Mouse (Mus musculus): ENCODE data around the gene Rffl. TPM values are rescaled to one million over a fixed set of nuclear protein-coding genes. Genes with fewer than 3 reads are reported as not detected.

Gene Rffl
- polyA plus RNA-seq, 2 experiments = 8.3 to 11.3 TPM

GRCm38 (mm10) chr11:82807370-82807769 is 63.6 kb downstream of the Rffl start:
- Histone ChIP-seq H3K4me3 (replicated peaks; ENCODE audit: low read length) (no peak overlapping the region), H3K9me3 (ENCODE audit: control insufficient read depth, low read length) (no peaks in the 10 kb centered on the region), H3K27ac (replicated peaks; ENCODE audit: low read depth, low read length) (no peak overlapping the region), H3K9ac (ENCODE audit: low read depth, low read length, severe bottlenecking) (no peak overlapping the region), H3K27me3 (ENCODE audit: control insufficient read depth, insufficient read depth, low read length) (no peaks in the 10 kb centered on the region), H3K4me1 (ENCODE audit: control insufficient read depth, insufficient read depth, low read length) (no peaks in the 10 kb centered on the region), H3K4me2 (replicated peaks; ENCODE audit: low read depth, low read length, severe bottlenecking) (no peak overlapping the region), H3K36me3 (ENCODE audit: control insufficient read depth, insufficient read depth, low read length) (peaks cover 27% of the 10 kb centered on the region)
- DNase-seq (ENCODE audit: low spot score) (no peak), ATAC-seq (ENCODE audit: low FRiP score, low read depth) (no peak)
- 78% methylated on average over 3 of the region's 3 CpGs for WGBS
- no peak for TF ChIP-seq POLR2A (IDR thresholded peaks at IDR 0.05; ENCODE audit: borderline replicate concordance, extremely low read depth, insufficient read depth, insufficient read length)

DNA sequence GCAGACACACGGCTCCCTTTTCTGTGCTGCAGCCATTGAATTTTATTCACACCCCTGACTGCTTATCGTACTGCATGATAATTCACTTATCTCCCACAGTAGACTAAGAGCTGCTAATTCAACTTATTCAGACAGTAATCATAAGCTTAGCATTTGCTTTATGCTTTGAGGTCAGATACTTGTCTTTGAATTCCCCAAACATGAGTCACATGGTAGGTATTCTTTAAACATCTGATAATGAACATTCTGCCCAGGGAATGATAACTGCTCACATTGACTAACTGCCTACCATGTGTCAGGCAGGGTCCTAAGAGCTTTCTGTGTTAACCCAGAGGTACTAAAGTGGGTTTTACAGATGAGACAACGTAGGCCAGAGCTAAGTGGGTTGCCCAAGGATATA is 64.4 kb downstream of the Rffl start:
- no peak for TF ChIP-seq POLR2A (IDR thresholded peaks at IDR 0.05; ENCODE audit: borderline replicate concordance, extremely low read depth, insufficient read depth, insufficient read length)
- H3K9me3 ChIP-seq (ENCODE audit: control insufficient read depth, low read length) = no peaks in the 10 kb centered on the region
- ATAC-seq (ENCODE audit: low FRiP score, low read depth) (no peak), DNase-seq (ENCODE audit: low spot score) (no peak)
- H3K27ac ChIP-seq (replicated peaks; ENCODE audit: low read depth, low read length) = no peak overlapping the region
- H3K4me3 ChIP-seq (replicated peaks; ENCODE audit: low read length) = no peak overlapping the region
- no peak overlapping the region for H3K4me2 ChIP-seq (replicated peaks; ENCODE audit: low read depth, low read length, severe bottlenecking)
- peaks cover 34% of the 10 kb centered on the region for H3K36me3 ChIP-seq (ENCODE audit: control insufficient read depth, insufficient read depth, low read length)
- no peak overlapping the region for H3K9ac ChIP-seq (ENCODE audit: low read depth, low read length, severe bottlenecking)
- H3K27me3 ChIP-seq (ENCODE audit: control insufficient read depth, insufficient read depth, low read length) = no peaks in the 10 kb centered on the region
- WGBS = 81% methylated on average over 3 of the region's 3 CpGs
- H3K4me1 ChIP-seq (ENCODE audit: control insufficient read depth, insufficient read depth, low read length) = no peaks in the 10 kb centered on the region

GRCm38 (mm10) chr11:82783453-82783852 is 87.6 kb downstream of the Rffl start:
- WGBS = 94% methylated on average over 11 of the region's 11 CpGs
- peaks cover 12% of the 10 kb centered on the region for H3K4me1 ChIP-seq (ENCODE audit: control insufficient read depth, insufficient read depth, low read length)
- TF ChIP-seq POLR2A (IDR thresholded peaks at IDR 0.05; ENCODE audit: borderline replicate concordance, extremely low read depth, insufficient read depth, insufficient read length) = no peak
- H3K4me2 ChIP-seq (replicated peaks; ENCODE audit: low read depth, low read length, severe bottlenecking) = no peak overlapping the region
- peaks cover 45% of the 10 kb centered on the region for H3K36me3 ChIP-seq (ENCODE audit: control insufficient read depth, insufficient read depth, low read length)
- no peaks in the 10 kb centered on the region for H3K27me3 ChIP-seq (ENCODE audit: control insufficient read depth, insufficient read depth, low read length)
- DNase-seq (ENCODE audit: low spot score) = no peak
- H3K27ac ChIP-seq (replicated peaks; ENCODE audit: low read depth, low read length) = no peak overlapping the region
- no peak overlapping the region for H3K4me3 ChIP-seq (replicated peaks; ENCODE audit: low read length)
- H3K9ac ChIP-seq (ENCODE audit: low read depth, low read length, severe bottlenecking) = no peak overlapping the region
- ATAC-seq (ENCODE audit: low FRiP score, low read depth) = no peak
- no peaks in the 10 kb centered on the region for H3K9me3 ChIP-seq (ENCODE audit: control insufficient read depth, low read length)

- 41% methylated on average over 6 of the region's 6 CpGs for WGBS
- no peak for ATAC-seq (ENCODE audit: low FRiP score, low read depth)
- Histone ChIP-seq H3K4me2 (replicated peaks; ENCODE audit: low read depth, low read length, severe bottlenecking) (peak overlapping the region; percentile 65), H3K27ac (replicated peaks; ENCODE audit: low read depth, low read length) (peak overlapping the region; percentile 96; the same call in 1 of the 2 replicates), H3K9me3 (ENCODE audit: control insufficient read depth, low read length) (no peaks in the 10 kb centered on the region), H3K27me3 (ENCODE audit: control insufficient read depth, insufficient read depth, low read length) (no peaks in the 10 kb centered on the region), H3K4me3 (replicated peaks; ENCODE audit: low read length) (peak overlapping the region; percentile 84), H3K9ac (ENCODE audit: low read depth, low read length, severe bottlenecking) (peak overlapping the region; percentile 94), H3K36me3 (ENCODE audit: control insufficient read depth, insufficient read depth, low read length) (peaks cover 33% of the 10 kb centered on the region), H3K4me1 (ENCODE audit: control insufficient read depth, insufficient read depth, low read length) (peaks cover 12% of the 10 kb centered on the region)
- DNase-seq (ENCODE audit: low spot score) = no peak
- no peak for TF ChIP-seq POLR2A (IDR thresholded peaks at IDR 0.05; ENCODE audit: borderline replicate concordance, extremely low read depth, insufficient read depth, insufficient read length)
Measured at GRCm38 (mm10) chr11:82782197-82782596, 88.8 kb downstream of the Rffl start.

DNA sequence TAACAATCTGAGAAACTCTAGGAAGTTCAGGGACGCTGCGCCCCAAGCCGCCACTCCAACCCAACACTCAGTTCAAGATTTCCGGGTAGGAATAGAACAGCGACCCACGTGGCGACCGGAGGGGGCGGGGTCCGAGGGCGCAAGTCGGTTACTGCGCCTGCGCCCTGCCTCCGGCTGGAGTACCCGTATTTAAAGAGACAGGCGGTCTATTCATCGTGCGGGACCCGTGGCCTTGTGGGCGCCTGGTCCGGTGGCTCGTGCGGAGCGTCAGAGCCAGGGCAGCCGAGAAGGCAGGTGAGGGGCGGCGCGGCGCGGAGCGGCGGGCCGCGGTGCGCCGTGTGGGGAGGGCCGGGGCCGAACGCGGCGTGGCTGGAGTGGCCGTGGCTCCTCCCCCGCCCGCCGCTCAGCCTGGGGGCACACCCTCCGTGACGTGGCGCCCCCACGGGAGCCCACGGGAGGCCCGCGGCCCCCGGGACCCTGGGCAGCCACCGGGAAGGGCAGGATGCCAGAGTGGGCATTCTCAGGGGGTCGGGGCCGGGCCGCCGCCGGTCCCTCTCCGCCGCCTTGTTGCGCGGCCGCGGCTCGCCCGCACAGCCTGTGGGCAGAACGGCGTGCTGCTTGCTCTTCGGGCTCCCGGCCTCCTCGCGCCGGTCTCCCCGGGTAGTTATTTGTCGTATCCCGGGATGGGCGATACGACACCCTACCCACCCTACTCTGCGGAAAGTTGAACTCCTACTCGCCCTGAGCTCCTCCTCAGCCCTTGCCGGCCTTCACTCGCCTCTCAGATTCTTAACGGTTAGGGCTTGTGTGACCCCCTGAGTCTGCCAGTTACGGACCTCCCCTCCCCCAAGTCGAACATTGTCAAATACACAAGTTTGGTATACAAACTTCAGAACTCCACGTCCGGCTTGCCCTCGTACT is 89.8 kb downstream of the Rffl start, which contains the start of gene Lig3:
Lig3 (plus strand) TSS at position 126 of the 921 bp plus-strand sequence.
- WGBS = under 1% methylated on average over 57 of the region's 90 CpGs
- Histone ChIP-seq H3K27ac (replicated peaks; ENCODE audit: low read depth, low read length) (peak within 1 kb of the TSS; percentile 96), H3K36me3 (ENCODE audit: control insufficient read depth, insufficient read depth, low read length) (peaks cover 24% of the 10 kb centered on the region), H3K4me2 (replicated peaks; ENCODE audit: low read depth, low read length, severe bottlenecking) (peak within 1 kb of the TSS; percentile 65), H3K27me3 (ENCODE audit: control insufficient read depth, insufficient read depth, low read length) (no peaks in the 10 kb centered on the region), H3K4me1 (ENCODE audit: control insufficient read depth, insufficient read depth, low read length) (peaks cover 12% of the 10 kb centered on the region), H3K4me3 (replicated peaks; ENCODE audit: low read length) (peak within 1 kb of the TSS; percentile 84), H3K9me3 (ENCODE audit: control insufficient read depth, low read length) (no peaks in the 10 kb centered on the region), H3K9ac (ENCODE audit: low read depth, low read length, severe bottlenecking) (peak within 1 kb of the TSS; percentile 94)
- TF ChIP-seq POLR2A (IDR thresholded peaks at IDR 0.05; ENCODE audit: borderline replicate concordance, extremely low read depth, insufficient read depth, insufficient read length) = peak; percentile 39; the same call in 1 of the 2 replicates
- DNase-seq (ENCODE audit: low spot score) (peak; percentile 95), ATAC-seq (ENCODE audit: low FRiP score, low read depth) (peak; percentile 97)
